Mouse (Mus musculus) c-Kit-negative CD71-positive TER-119-positive erythroid progenitor cells, embryonic 14.5 days (primary cell): ENCODE data around the gene Bms1.

Experiments
- DNase-seq: peaks from one replicate; pipeline ENCODE4 v3.0.0-alpha.2; 2013; ENCODE audit warnings: low read depth, low spot score

Bms1 gene

DNA sequence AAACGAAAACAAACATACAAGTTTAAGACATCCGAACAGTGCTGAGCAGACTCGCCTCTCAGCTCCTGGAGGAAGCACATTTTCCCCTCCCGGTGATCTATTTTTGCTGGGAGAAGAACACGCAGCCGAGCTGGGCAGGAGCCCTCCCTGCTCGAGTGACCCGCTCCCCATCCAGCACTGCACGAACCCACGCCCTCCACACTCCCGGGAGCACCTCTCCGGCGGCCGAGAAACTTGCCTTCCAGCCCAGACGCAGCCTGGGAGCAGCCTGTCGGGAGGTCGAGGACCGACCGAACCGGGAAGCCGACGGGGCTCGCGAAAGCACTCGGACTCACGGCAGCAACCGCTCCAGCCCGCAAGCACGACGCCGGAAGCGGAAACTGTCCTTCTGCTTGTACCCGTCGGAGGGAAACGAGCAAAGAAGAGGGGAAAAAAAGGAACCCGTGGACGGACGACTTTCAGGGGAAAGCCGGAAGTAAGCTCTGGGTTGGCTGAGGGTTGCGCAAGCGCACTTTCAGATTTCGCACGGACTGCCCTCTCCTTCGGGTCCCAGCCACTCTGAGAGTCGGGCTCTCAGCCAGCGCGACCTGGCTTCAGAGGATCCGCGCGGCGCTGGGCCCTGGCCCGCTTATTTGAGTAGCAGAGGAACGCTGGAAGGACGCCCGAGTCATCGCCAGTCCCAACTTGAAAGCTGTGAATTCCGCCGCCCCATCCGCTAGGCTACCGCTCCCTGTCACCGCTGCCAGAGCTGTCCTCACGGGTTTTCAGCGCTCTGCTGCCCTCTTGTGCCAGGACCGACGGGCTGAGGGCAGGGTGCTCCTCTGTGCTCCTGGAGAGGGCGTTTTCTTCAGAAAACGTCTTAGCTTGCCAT lies at the start of gene Bms1:
Gene Bms1, minus strand, starts transcription at position 425 of the 871 bp plus-strand sequence.
- peak; percentile 84 for DNase-seq

DNA sequence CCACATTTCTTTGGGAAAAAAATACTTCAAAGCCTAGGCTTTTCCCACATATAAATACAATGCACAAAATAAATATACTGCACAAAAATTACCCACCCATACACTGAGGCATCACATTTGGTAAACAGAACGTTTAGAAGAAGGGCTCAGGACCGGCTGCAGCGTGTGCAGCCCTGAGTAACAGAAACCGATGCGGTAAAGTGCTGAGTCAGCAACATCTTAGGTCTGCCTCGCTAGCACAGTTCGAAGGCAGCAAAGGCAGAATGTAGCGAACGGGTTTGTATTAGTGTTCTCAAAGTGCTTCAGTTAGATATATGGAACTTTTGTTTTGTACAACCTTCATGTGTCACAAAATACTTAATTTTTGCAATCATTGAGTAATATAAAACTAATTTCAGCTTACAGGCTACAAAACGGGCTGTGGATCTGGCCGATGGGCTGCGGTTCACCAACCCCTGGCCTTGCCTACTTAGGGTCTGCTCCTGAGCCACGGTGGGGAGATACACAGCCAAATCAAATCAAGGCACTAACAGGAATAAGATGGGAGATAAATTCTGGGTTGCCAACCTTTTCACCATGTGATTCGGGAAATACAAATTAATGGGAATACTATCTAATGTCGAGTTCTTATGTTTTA lies 42.9 kb upstream of the Bms1 start:
- DNase-seq = no peak

DNA sequence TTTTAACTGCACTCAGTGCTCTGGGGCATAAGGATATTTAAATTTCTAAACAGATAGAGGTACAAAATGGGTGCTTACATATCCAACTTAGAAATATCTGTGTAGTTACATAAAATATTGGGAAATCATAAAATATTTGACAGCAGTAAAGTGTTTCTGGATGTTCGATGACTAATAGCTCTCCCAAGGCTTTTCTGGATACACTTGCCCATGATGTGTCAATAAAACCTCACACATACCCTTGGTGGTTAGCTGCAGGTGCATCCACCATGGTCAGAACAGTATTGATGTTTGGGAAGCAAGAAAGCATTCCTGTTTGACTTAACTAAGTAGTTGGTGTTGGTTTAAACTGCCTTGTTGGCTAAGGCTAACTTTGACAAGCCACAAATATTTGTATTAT lies 38.5 kb upstream of the Bms1 start:
- no peak for DNase-seq

DNA sequence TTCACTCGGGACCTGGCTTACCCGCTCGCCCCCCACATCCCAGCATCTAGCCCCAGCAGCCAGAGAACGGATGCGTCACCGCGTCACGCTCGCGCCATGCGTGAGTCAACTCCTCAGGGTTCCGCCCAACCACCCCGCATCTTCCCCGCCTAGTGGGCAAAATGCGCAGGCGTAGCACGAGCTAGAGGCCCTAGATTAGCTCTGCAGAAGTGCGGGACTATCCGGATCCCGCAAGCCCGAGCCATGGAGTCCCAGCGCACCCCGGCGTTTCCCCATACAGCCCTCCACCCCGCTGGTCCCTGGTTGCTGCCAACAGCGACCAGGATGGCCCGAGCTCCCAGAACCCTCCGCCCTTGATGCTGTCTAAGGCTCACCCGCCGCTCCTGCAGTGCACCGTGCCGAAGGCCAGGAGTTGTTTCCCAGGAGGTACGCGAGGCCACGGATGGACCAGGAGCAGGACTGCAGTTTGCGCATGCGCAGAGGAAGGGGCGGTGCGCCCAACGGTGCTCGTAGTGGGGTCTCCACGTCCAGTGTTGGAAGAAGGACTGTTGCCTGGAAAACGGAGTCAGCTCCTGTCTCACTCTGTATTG lies 35.9 kb upstream of the Bms1 start, which contains the start of gene Zfp248:
Gene Zfp248, minus strand, starts transcription at position 487 of the 590 bp plus-strand sequence.
- peak; percentile 27 for DNase-seq

GRCm38 (mm10) chr6:118454452-118454851 lies 35.2 kb upstream of the Bms1 start:
- DNase-seq = no peak

- DNase-seq = no peak
Measured at GRCm38 (mm10) chr6:118431502-118431901, 12.2 kb upstream of the Bms1 start.

DNA sequence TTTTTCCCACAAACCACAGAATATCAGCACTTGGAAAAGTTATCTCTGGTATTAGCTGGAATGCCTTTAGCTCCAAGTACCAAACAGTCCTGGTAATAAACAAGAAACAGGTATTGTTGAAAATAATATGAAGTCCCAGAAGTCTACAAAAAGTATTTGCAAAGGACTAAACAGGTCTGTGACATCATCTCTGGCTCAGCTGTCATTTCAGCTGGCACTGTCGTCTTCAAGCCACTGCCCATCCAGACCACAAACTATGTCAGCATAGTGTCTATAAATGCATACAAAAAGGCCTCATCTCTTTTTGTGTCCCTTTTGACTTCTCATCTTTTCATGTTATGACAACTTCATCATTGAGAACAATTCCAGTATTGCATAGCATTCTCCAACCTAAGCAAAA lies 7.4 kb upstream of the Bms1 start:
- DNase-seq = no peak

GRCm38 (mm10) chr6:118410428-118410827 lies 8.8 kb downstream of the Bms1 start:
- DNase-seq = no peak

- DNase-seq = no peak
Measured at GRCm38 (mm10) chr6:118408510-118408909, 10.8 kb downstream of the Bms1 start.

DNA sequence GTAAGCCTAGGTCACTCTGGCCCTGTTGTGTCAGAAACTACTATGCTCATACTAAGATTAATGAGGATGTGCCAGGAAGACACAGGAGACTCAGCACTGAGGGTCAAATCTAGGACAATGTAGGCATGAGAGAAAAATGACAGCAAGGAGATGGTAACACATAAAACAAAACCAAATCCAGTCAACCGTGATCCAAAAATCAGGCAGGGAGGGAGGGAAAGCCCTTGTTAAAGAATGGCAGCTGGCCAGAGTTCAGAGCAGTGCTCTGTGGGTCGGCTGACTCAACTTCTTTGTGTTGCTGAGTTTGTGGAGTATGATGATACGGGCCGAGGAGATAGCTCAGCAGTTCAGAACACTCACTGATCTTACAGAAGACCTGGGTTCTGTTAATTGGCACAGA lies 12.9 kb downstream of the Bms1 start:
- DNase-seq = no peak

DNA sequence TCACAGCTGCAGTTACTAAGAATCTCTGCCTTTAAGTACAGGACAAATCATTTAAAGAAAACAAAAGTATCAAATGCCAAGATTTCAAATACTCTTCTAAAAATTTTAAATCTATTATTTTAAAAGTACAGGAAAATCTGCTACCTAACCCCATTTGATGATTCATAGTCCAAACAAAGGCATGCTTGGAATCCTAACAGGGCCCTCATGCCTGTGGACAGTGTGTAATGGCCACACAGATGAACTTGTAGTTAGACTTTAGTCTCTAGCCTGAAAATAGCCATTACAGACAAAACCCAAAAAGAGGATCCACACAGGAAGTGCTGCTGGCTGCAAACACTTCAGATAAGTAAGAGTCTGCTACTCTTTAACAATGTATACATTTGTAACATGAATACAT lies 28.5 kb downstream of the Bms1 start:
- DNase-seq = no peak

DNA sequence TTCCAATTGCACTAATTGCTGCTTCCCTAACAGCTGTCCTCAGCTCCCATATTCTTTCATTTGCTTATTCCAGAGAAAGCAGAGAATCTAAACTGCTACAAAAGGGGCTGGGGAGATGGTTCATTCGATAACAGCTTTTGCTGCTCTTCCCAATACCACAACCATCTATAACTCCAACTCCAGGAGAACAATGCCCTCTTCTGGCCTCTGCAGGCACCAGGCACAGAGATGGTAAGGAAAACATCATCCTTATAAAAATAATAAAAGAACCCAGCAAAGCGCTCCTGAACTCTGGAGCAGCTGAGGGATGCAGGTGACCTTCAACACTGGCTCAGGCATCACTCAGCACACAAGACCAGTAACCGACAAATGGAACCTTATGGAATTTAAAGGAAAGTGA lies 33.3 kb downstream of the Bms1 start:
- DNase-seq = no peak

DNA sequence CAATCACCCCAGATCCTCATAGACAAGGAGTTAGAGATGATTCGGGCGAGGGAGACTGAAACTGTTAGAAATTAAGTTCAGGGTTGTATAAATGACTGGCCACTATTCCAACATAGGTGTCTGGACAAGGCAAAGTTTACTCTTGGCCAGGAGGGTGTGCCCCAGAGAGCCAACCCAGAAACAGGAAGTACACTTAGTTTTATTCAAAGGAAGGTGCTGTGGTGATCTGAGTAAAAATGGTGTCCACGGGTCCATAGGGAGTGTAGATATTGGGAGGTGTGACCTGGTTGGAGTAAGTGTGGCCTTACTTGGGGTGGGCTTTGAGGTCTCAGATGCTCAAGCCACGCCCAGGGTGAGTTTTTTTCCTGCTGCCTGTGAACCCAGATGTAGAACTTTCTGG lies 38.0 kb downstream of the Bms1 start:
- DNase-seq = no peak

- DNase-seq = no peak
Measured at GRCm38 (mm10) chr6:118380630-118381029, 38.6 kb downstream of the Bms1 start.

DNA sequence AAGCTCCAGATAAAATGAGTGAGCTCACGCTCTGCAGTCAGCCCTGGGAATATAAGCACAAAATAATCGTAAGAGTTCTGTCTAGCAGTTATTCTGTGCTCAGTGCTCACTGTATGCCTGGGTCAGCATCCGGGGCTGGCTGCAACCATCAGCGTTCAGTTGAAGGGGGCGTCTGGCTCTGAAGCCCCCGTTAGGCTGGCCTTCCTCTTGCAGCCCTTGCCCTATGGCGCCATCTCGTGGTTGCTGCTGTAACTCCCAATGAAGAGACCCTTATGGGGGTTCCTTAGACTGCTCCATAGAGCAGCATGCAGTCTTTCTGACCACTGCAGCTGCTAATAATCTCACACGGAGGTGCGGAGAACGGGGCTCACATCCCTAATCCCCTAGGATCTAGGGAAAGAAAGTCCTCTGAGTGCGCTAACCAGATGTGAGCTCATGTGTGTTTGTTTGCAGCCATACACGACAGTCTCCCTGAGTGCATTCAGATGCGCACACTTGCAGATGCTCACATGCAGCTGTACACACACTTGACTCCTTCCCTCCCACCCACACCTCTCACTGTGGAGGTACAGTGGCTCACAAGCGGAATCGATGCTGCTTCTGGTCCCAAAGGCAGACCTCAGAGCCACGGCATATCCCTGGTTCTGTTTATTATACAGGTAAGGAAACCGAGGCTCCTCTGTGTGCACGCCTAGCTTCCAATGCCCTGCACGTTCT lies 39.7 kb downstream of the Bms1 start:
- DNase-seq = no peak

- no peak for DNase-seq
Measured at GRCm38 (mm10) chr6:118377611-118378010, 41.7 kb downstream of the Bms1 start.

DNA sequence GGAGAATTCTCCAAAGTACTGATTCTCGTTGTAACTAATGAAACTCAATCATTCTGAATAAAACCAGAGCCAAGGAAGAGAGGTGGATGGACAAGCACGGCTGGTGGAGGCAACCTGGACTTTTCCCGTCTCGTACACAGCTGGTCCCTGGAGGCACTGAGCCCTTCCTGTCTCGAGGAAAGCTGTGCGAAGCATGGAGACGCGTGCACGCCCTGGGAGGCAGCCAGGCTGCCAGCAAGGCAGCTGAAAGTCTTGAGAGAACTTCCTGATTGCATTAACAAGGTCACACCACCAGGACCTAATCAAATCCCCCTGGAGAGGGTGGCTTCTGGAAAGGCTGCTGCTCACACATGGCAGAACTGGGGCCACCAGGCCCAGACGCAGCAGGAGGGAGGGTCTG lies 43.3 kb downstream of the Bms1 start:
- DNase-seq = no peak

GRCm38 (mm10) chr6:118375457-118375856 lies 43.8 kb downstream of the Bms1 start:
- DNase-seq = no peak

GRCm38 (mm10) chr6:118375026-118375425 lies 44.2 kb downstream of the Bms1 start:
- DNase-seq = no peak

GRCm38 (mm10) chr6:118373294-118373693 lies 46.0 kb downstream of the Bms1 start:
- no peak for DNase-seq

- DNase-seq = no peak
Measured at GRCm38 (mm10) chr6:118372794-118373193, 46.5 kb downstream of the Bms1 start.

- DNase-seq = no peak
Measured at GRCm38 (mm10) chr6:118367502-118367901, 51.8 kb downstream of the Bms1 start.
